Mouse (Mus musculus) cerebellum, adult 2 months (tissue): ENCODE data around the gene Pex10.

ENCODE experiments used
- CTCF ChIP-seq: fragments of 200-500 bp; IDR thresholded peaks from 2 replicates; pipeline ENCODE4 v1.5.1; 2011; ENCODE audit warnings: low read depth, mild to moderate bottlenecking, control low read depth, low read length, moderate library complexity, borderline replicate concordance; ENCODE audit not compliant: insufficient read depth
- POLR2A ChIP-seq: fragments of 200-500 bp; IDR thresholded peaks from 2 replicates; pipeline ENCODE4 v1.6.1; 2011; ENCODE audit warnings: low read length, control low read depth, borderline replicate concordance; ENCODE audit not compliant: insufficient read depth

GRCm38 (mm10) chr4:155116607-155117006, 49.8 kb downstream of the Pex10 start:
- TF ChIP-seq CTCF, result no peak
- TF ChIP-seq POLR2A, result no peak
